Mouse (Mus musculus): ENCODE measurements around the gene Bbs9. TPM values are rescaled to one million over a fixed set of nuclear protein-coding genes. Genes with fewer than 3 reads are reported as not detected.
A peak's percentile ranks its signal among the peaks of the same experiment; 100 is the strongest.

Bbs9 gene
- polyA plus RNA-seq, 1 experiment from 2014 or later, result 15.9 TPM

DNA sequence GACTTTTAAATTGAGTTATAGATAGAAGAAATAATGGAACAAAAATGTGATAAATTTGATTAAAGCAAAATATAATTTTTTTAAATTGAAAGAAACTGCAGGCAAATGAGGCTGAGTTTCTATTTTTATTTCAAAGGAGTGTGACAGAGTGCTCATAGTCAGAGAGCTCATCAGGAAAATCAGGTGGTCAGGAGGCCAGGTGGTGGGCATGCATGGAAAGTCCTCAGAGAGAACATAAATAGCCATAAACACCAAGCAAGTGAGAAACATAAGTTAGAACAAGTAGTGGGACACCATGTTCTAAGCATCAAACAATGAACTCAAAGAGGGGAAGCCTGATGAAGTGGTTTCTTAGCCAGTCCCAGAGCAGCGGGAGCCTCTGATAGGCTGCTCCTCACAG, 266.5 kb downstream of the Bbs9 start:
- Histone ChIP-seq H3K27me3 (no peaks in the 10 kb centered on the region), H3K9me3 (no peaks in the 10 kb centered on the region), H3K9ac (no peak overlapping the region), H3K27ac (no peak overlapping the region), H3K4me3 (no peak overlapping the region), H3K4me2 (replicated peaks) (no peak overlapping the region), H3K36me3 (no peaks in the 10 kb centered on the region), H3K4me1 (no peaks in the 10 kb centered on the region)
- WGBS, result 100% methylated on average over 1 of the region's 1 CpGs
- no peak for ATAC-seq (ENCODE audit: low FRiP score, low read depth)

DNA sequence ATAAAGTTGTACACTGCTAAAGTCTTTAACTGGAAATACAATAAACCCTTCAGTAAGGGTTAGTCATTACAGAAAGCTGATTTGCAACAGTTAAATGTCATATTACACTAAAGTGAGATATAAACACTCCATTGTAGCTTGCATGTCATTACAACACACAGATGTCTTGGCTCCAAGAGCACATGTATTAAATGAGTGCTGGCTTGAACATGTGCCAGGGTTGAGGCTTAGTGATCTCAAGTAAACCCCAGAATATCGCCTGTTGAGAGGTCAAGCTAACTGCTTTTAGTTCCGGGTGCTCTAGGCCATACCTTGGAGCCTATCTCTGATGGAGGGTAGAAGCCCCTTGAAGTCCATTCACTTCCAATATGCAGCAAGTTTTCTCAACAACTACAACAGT, 273.1 kb downstream of the Bbs9 start:
- H3K27ac ChIP-seq, result no peak overlapping the region
- no peak; the same call in 1 of the 2 replicates for ATAC-seq (ENCODE audit: low FRiP score, low read depth)
- 46% methylated on average over 2 of the region's 2 CpGs for WGBS
- H3K36me3 ChIP-seq, result no peaks in the 10 kb centered on the region
- H3K4me3 ChIP-seq, result no peak overlapping the region
- no peaks in the 10 kb centered on the region for H3K9me3 ChIP-seq
- peaks cover 15% of the 10 kb centered on the region for H3K4me1 ChIP-seq
- H3K9ac ChIP-seq, result no peak overlapping the region
- H3K27me3 ChIP-seq, result peaks cover 7% of the 10 kb centered on the region
- no peak overlapping the region for H3K4me2 ChIP-seq (replicated peaks)

DNA sequence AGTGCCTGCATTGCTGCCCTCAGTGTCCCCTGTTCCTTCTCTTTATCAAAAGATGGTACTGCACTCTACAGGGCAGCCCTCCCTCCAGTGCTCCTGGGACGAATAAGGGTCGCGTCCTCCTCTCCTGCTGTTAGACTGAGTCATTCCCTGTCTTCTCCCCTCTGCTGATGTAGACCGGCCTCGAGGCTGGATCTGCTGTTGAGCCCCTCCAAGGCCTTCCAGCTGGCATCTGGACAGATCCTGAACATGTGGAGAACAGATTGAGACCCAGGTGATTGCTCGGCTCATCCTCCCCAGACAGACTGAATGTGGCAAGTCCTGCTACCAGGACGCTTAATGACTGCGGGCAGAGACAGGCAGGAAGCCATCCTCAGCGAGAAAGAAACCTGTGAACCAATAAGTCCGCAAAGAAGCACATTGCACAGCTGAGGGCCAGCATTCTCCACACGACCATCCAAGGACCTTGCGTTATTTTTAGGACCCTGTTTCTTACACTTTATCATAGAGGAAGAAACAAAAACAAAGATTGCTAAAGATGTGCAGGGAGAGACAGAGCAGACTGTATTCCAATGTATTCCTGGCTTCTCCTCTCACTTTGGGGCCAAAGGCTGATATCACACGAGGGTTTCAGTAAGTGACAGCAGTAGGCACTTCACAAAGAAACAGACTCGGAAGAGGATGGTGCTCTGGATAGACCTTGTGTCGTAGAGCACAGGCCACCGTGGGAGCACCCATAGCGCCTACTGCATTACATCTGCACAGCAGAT, 275.4 kb downstream of the Bbs9 start:
- H3K4me2 ChIP-seq (replicated peaks), result no peak overlapping the region
- H3K36me3 ChIP-seq, result no peaks in the 10 kb centered on the region
- peaks cover 20% of the 10 kb centered on the region for H3K27me3 ChIP-seq
- 67% methylated on average over 17 of the region's 17 CpGs for WGBS
- H3K4me3 ChIP-seq, result no peak overlapping the region
- no peak overlapping the region for H3K9ac ChIP-seq
- no peaks in the 10 kb centered on the region for H3K9me3 ChIP-seq
- H3K4me1 ChIP-seq, result peaks cover 26% of the 10 kb centered on the region
- H3K27ac ChIP-seq, result no peak overlapping the region
- ATAC-seq (ENCODE audit: low FRiP score, low read depth), result no peak

DNA sequence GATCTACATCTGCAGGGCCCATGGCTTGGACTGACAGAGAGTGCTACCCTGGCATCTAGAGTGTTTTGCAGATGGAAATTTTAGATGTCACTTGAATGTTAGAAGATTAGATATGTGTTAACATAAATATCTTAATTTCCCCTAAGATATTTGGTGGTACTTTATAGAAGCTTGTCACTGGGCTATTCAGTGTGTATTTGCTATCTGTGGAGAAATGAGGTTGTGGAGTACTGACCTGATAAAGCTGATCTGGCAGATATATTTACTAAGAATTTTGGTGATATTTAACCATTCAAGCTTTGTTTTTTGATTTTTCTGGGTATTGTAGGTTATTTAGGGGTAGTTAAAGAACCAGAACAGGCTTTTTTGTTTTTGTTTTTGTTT, 276.0 kb downstream of the Bbs9 start:
- H3K4me1 ChIP-seq, result peaks cover 26% of the 10 kb centered on the region
- ATAC-seq (ENCODE audit: low FRiP score, low read depth), result no peak
- H3K4me2 ChIP-seq (replicated peaks), result no peak overlapping the region
- H3K36me3 ChIP-seq, result no peaks in the 10 kb centered on the region
- H3K27me3 ChIP-seq, result peaks cover 20% of the 10 kb centered on the region
- H3K27ac ChIP-seq, result no peak overlapping the region
- H3K9me3 ChIP-seq, result no peaks in the 10 kb centered on the region
- no peak overlapping the region for H3K9ac ChIP-seq
- no peak overlapping the region for H3K4me3 ChIP-seq

DNA sequence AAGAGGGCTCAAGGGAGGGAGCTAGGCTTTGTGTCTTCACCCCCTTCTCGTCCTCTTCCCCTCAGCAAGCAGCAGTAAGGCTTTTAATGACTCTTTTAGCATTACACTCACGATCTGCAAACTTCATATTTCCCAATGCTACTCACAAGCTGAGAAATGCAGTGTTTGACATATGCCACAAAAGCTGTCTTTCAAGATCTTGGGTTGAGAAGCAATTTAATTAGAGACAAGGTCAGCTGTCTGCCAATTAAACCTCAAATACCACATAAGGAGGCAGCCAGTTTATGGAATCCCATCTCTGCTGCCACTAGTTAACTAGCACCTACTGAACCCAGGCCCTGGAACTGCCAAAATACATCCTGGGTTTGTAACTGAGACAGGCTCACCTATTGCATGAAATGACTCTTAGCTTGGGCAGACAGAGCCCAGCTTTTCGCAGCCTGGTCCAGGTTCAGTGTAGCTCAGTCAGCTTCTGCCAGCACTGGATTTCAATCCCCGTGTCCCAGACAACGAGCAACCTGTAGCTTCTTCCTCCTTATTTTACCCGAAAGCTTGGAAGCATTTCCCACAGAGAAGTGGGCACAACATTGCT, 278.7 kb downstream of the Bbs9 start:
- H3K9ac ChIP-seq, result no peak overlapping the region
- H3K9me3 ChIP-seq, result no peaks in the 10 kb centered on the region
- peaks cover 25% of the 10 kb centered on the region for H3K4me1 ChIP-seq
- ATAC-seq (ENCODE audit: low FRiP score, low read depth), result no peak
- H3K4me2 ChIP-seq (replicated peaks), result no peak overlapping the region
- H3K27me3 ChIP-seq, result peaks cover 16% of the 10 kb centered on the region
- WGBS, result 64% methylated on average over 6 of the region's 6 CpGs
- H3K36me3 ChIP-seq, result no peaks in the 10 kb centered on the region
- H3K27ac ChIP-seq, result no peak overlapping the region
- H3K4me3 ChIP-seq, result no peak overlapping the region

GRCm38 (mm10) chr9:22758487-22758886, 283.0 kb downstream of the Bbs9 start:
- Histone ChIP-seq H3K27ac (no peak overlapping the region), H3K9me3 (no peaks in the 10 kb centered on the region), H3K36me3 (no peaks in the 10 kb centered on the region), H3K4me2 (replicated peaks) (no peak overlapping the region), H3K4me3 (no peak overlapping the region), H3K4me1 (peaks cover 31% of the 10 kb centered on the region), H3K27me3 (peaks cover 12% of the 10 kb centered on the region), H3K9ac (no peak overlapping the region)
- WGBS, result 26% methylated on average over 3 of the region's 3 CpGs
- ATAC-seq (ENCODE audit: low FRiP score, low read depth), result peak; percentile 59; the same call in 1 of the 2 replicates

- Histone ChIP-seq H3K9me3 (no peaks in the 10 kb centered on the region), H3K27ac (no peak overlapping the region), H3K27me3 (peaks cover 10% of the 10 kb centered on the region; the same call in 1 of the 2 replicates), H3K4me1 (peaks cover 29% of the 10 kb centered on the region), H3K36me3 (no peaks in the 10 kb centered on the region), H3K9ac (no peak overlapping the region), H3K4me3 (no peak overlapping the region), H3K4me2 (replicated peaks) (no peak overlapping the region)
- WGBS, result 63% methylated on average over 3 of the region's 3 CpGs
- ATAC-seq (ENCODE audit: low FRiP score, low read depth), result no peak
Measured at GRCm38 (mm10) chr9:22759241-22759640, 283.7 kb downstream of the Bbs9 start.

GRCm38 (mm10) chr9:22760376-22760775, 284.9 kb downstream of the Bbs9 start:
- H3K9ac ChIP-seq, result no peak overlapping the region
- H3K27ac ChIP-seq, result no peak overlapping the region
- H3K4me1 ChIP-seq, result peaks cover 29% of the 10 kb centered on the region
- H3K4me2 ChIP-seq (replicated peaks), result no peak overlapping the region
- no peak for ATAC-seq (ENCODE audit: low FRiP score, low read depth)
- no peaks in the 10 kb centered on the region for H3K36me3 ChIP-seq
- 81% methylated on average over 4 of the region's 4 CpGs for WGBS
- H3K27me3 ChIP-seq, result peaks cover 2% of the 10 kb centered on the region; the same call in 1 of the 2 replicates
- no peaks in the 10 kb centered on the region for H3K9me3 ChIP-seq
- no peak overlapping the region for H3K4me3 ChIP-seq

DNA sequence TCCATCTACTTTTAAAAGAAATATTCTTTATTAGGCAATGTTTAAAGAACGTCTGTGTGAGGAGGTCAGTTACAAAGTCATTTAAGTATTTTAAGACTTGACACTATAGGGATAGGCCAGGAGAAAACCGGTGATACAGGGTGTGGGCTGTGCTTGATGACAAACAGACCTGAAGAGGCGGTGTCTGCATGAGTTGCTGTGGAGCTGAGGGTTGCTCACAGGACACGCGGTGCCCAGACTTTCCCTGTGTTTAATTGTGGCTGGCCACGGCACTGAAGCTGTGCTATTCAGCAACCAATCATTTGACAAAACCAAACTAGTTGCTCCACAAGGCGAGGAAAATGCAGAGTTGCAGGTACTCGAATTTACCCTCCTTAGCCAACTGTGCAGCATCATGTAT, 286.0 kb downstream of the Bbs9 start:
- no peak for ATAC-seq (ENCODE audit: low FRiP score, low read depth)
- Histone ChIP-seq H3K27me3 (no peaks in the 10 kb centered on the region), H3K4me3 (no peak overlapping the region), H3K27ac (no peak overlapping the region), H3K4me1 (peaks cover 28% of the 10 kb centered on the region), H3K36me3 (no peaks in the 10 kb centered on the region), H3K9ac (no peak overlapping the region), H3K9me3 (no peaks in the 10 kb centered on the region), H3K4me2 (replicated peaks) (no peak overlapping the region)
- WGBS, result 59% methylated on average over 8 of the region's 8 CpGs

DNA sequence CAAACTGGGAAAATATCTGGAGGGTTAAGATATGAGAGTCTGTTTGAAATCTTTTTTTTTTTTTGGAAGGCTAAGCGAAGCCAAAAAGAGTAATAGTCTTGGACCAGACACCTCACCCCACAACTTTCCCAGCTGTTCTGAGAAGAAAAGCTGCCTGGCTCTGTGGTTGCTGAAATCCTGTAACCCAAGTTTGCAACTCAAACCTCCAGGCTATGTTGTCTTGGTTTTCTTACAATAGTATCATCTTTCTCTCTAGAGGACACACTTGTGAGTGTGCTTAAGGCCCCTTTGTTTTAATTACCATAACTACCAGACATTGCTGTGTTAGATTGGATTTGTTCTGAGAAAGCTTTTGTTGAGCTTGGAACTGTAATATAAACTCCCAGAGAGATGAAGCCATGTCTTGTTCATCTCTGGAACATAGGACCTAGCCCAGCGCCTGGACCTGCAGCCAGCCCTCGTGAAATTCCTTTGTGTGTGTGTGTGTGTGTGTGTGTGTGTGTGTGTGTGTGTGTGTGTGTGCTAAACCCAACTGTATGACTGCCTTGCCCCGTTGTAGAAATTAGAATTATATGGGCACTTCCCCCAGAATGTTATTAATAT, 290.2 kb downstream of the Bbs9 start:
- H3K27ac ChIP-seq, result no peak overlapping the region
- H3K27me3 ChIP-seq, result no peaks in the 10 kb centered on the region
- H3K9ac ChIP-seq, result no peak overlapping the region
- H3K36me3 ChIP-seq, result no peaks in the 10 kb centered on the region
- no peak overlapping the region for H3K4me3 ChIP-seq
- no peak overlapping the region for H3K4me2 ChIP-seq (replicated peaks)
- 50% methylated on average over 4 of the region's 4 CpGs for WGBS
- H3K4me1 ChIP-seq, result peaks cover 19% of the 10 kb centered on the region
- H3K9me3 ChIP-seq, result no peaks in the 10 kb centered on the region
- peak; percentile 40; the same call in 1 of the 2 replicates for ATAC-seq (ENCODE audit: low FRiP score, low read depth)

GRCm38 (mm10) chr9:22767154-22767553, 291.6 kb downstream of the Bbs9 start:
- no peaks in the 10 kb centered on the region for H3K36me3 ChIP-seq
- peaks cover 13% of the 10 kb centered on the region; the same call in 1 of the 2 replicates for H3K4me1 ChIP-seq
- no peak overlapping the region for H3K27ac ChIP-seq
- H3K4me3 ChIP-seq, result no peak overlapping the region
- no peaks in the 10 kb centered on the region for H3K9me3 ChIP-seq
- H3K4me2 ChIP-seq (replicated peaks), result no peak overlapping the region
- ATAC-seq (ENCODE audit: low FRiP score, low read depth), result no peak
- no peak overlapping the region for H3K9ac ChIP-seq
- no peaks in the 10 kb centered on the region for H3K27me3 ChIP-seq
- 84% methylated on average over 5 of the region's 5 CpGs for WGBS

GRCm38 (mm10) chr9:22767860-22768259, 292.3 kb downstream of the Bbs9 start:
- WGBS, result 27% methylated on average over 3 of the region's 3 CpGs
- Histone ChIP-seq H3K4me1 (peaks cover 13% of the 10 kb centered on the region; the same call in 1 of the 2 replicates), H3K27ac (no peak overlapping the region), H3K36me3 (no peaks in the 10 kb centered on the region), H3K4me2 (replicated peaks) (no peak overlapping the region), H3K27me3 (no peaks in the 10 kb centered on the region), H3K9me3 (no peaks in the 10 kb centered on the region), H3K9ac (no peak overlapping the region), H3K4me3 (no peak overlapping the region)
- no peak for ATAC-seq (ENCODE audit: low FRiP score, low read depth)

All from limb, embryonic 13.5 days (tissue).